ENCODE assay signal across 22 mouse cellular contexts in the genomic region with DNA sequence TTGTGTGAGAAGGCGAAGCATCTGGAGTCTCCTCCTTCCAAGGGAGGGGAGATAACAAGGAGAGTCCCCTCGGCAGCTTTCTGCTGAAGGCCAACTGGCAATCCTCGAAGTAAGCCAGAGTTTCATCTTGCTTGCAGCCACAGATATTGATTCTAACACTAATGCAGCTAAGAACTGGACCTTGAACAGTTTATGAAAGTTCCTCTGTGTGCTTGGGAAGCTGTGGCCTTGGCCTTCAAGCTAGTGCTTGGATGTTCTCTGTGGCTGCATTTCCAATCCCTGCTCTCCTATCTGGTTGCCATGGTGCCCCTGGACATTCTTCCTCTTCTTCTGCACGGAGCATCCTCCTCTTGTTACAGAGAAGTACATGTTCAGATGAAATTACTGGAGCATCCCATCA.
DNase-seq lines count a peak whose midpoint lies in the region; ATAC-seq and TF ChIP-seq lines count a peak whose summit lies in the region.
"Had no signal": no experiment of that assay in that cellular context is flagged by ENCODE, and none has a peak within 500 bp of the region (broad histone marks: within the 10 kb centered on the region; RNA-seq: fewer than 3 reads in every experiment).

No protein-coding gene starts in this region.

- DNase-seq in adrenal gland, adult 8-10 months = peak; percentile 11
- DNase-seq in adrenal gland, postnatal 4 days (ENCODE audit: low spot score in 2 of 2) = no peak
- DNase-seq in liver, adult 2 months (ENCODE audit: extremely low read depth, low read depth, low spot score) = peak; percentile 65
- DNase-seq in adrenal gland, postnatal 25 days = peak; percentile 14
- peak; percentile 52 for DNase-seq in testis, postnatal 10 days (ENCODE audit: low spot score)
- DNase-seq: cerebellum, adult 2 months; cerebellum, postnatal 10 days; forebrain, postnatal 0 days; gastrocnemius, postnatal 10 days; heart, postnatal 4 days; kidney, adult 18-20 months had no signal

- 36% methylated on average over 4 of the region's 4 CpGs for WGBS in liver, adult 2 months
- WGBS in liver, embryonic 12.5 days (ENCODE audit: insufficient replicate concordance) = 40% methylated on average over 4 of the region's 4 CpGs
- WGBS in kidney, embryonic 15.5 days = 66% methylated on average over 4 of the region's 4 CpGs

- no peaks in the 10 kb centered on the region for H3K36me3 ChIP-seq in liver, adult 2 months (ENCODE audit: control insufficient read depth, insufficient read depth, low read length)
- H3K36me3 ChIP-seq in liver, embryonic 12.5 days = no peaks in the 10 kb centered on the region
- no peaks in the 10 kb centered on the region for H3K36me3 ChIP-seq in kidney, embryonic 15.5 days
- H3K36me3 ChIP-seq: embryonic facial prominence, embryonic 10.5 days; heart, embryonic 12.5 days; hindbrain, embryonic 12.5 days; intestine, embryonic 15.5 days had no signal

- H3K27me3 ChIP-seq in liver, adult 2 months (ENCODE audit: control insufficient read depth, insufficient read depth, low read length) = no peaks in the 10 kb centered on the region
- no peaks in the 10 kb centered on the region for H3K27me3 ChIP-seq in liver, embryonic 12.5 days (replicated peaks)
- no peaks in the 10 kb centered on the region for H3K27me3 ChIP-seq in kidney, embryonic 15.5 days
- H3K27me3 ChIP-seq: CH12.LX; forebrain, embryonic 13.5 days; heart, embryonic 12.5 days; hindbrain, embryonic 12.5 days; intestine, embryonic 15.5 days; Patski had no signal

- no peaks in the 10 kb centered on the region for H3K79me2 ChIP-seq in liver, adult 2 months (ENCODE audit: control insufficient read depth, insufficient read depth, low read length)

- 0 out of 2 replicates have a peak, but pooled peaks cover 2% of the 10 kb centered on the region for H3K4me1 ChIP-seq in liver, adult 2 months (ENCODE audit: control insufficient read depth, insufficient read depth, low read length)
- no peaks in the 10 kb centered on the region for H3K4me1 ChIP-seq in liver, embryonic 12.5 days
- peaks cover 12% of the 10 kb centered on the region for H3K4me1 ChIP-seq in kidney, embryonic 15.5 days
- H3K4me1 ChIP-seq: forebrain, embryonic 13.5 days; heart, embryonic 12.5 days; hindbrain, embryonic 12.5 days; intestine, embryonic 15.5 days had no signal

- H3K4me2 ChIP-seq in liver, embryonic 12.5 days = no peak overlapping the region
- H3K4me2 ChIP-seq in kidney, embryonic 15.5 days = no peak overlapping the region
- H3K4me2 ChIP-seq: forebrain, embryonic 13.5 days; heart, embryonic 12.5 days; hindbrain, embryonic 12.5 days; intestine, embryonic 15.5 days had no signal

- H3K9ac ChIP-seq in liver, adult 2 months (ENCODE audit: low read depth, low read length) = no peak overlapping the region
- no peak overlapping the region for H3K9ac ChIP-seq in liver, embryonic 12.5 days
- no peak overlapping the region for H3K9ac ChIP-seq in kidney, embryonic 15.5 days
- H3K9ac ChIP-seq: forebrain, embryonic 13.5 days; forebrain, postnatal 0 days; heart, embryonic 12.5 days; hindbrain, embryonic 12.5 days; intestine, embryonic 15.5 days had no signal

- TF ChIP-seq POLR2A in liver, adult 2 months (IDR thresholded peaks at IDR 0.05; ENCODE audit: extremely low read depth, insufficient read depth, low read length) = no peak

- no peaks in the 10 kb centered on the region for H3K9me3 ChIP-seq in liver, embryonic 12.5 days (replicated peaks)
- no peaks in the 10 kb centered on the region for H3K9me3 ChIP-seq in kidney, embryonic 15.5 days (replicated peaks)
- H3K9me3 ChIP-seq: embryonic facial prominence, embryonic 10.5 days; forebrain, embryonic 13.5 days; heart, embryonic 12.5 days; hindbrain, embryonic 12.5 days; intestine, embryonic 15.5 days had no signal

- no peak for TF ChIP-seq CTCF in liver, adult 2 months (IDR thresholded peaks at IDR 0.05; ENCODE audit: low read depth, low read length)

- no peak for ATAC-seq in liver, embryonic 12.5 days
- ATAC-seq in kidney, embryonic 15.5 days (replicated peaks; ENCODE audit: low FRiP score) = no peak
- ATAC-seq: activated CD4-positive, CD25-positive, alpha-beta regulatory T cell, adult 4 months; forebrain, embryonic 13.5 days; forebrain, postnatal 0 days; hindbrain, postnatal 0 days; intestine, embryonic 15.5 days; Patski had no signal

- H3K4me3 ChIP-seq in liver, adult 2 months (ENCODE audit: insufficient read depth, low read depth, low read length) = no peak overlapping the region
- no peak overlapping the region for H3K4me3 ChIP-seq in liver, embryonic 12.5 days
- no peak overlapping the region for H3K4me3 ChIP-seq in kidney, embryonic 15.5 days (replicated peaks)
- H3K4me3 ChIP-seq: embryonic facial prominence, embryonic 10.5 days; forebrain, embryonic 13.5 days; heart, embryonic 12.5 days; hindbrain, embryonic 12.5 days; intestine, embryonic 15.5 days had no signal

- no peak overlapping the region for H3K27ac ChIP-seq in liver, adult 2 months (replicated peaks; ENCODE audit: insufficient read depth, low read depth, low read length)
- H3K27ac ChIP-seq in liver, embryonic 12.5 days = no peak overlapping the region
- H3K27ac ChIP-seq in kidney, embryonic 15.5 days = no peak overlapping the region
- H3K27ac ChIP-seq: embryonic facial prominence, embryonic 10.5 days; forebrain, embryonic 13.5 days; hindbrain, embryonic 12.5 days; hindbrain, postnatal 0 days; intestine, embryonic 15.5 days had no signal

Comparison
In these comparisons a context has a peak if more than half of its experiments do, and no peak if none do; other contexts are left out.
1. DNase-seq: peak in adrenal gland, adult 8-10 months (single experiment), liver, adult 2 months (single experiment), adrenal gland, postnatal 25 days (single experiment) and testis, postnatal 10 days (single experiment); none in adrenal gland, postnatal 4 days (0 of 2).